Mouse (Mus musculus): ENCODE measurements at regions not wholly inside any gene's neighbourhood (a gene's known extent, or its start where the extent isn't known, plus 50 kb on each side); places are given as distances from the start of the nearest gene placed in this dataset.
A peak's percentile ranks its signal among the peaks of the same experiment; 100 is the strongest.

GRCm38 (mm10) chr16:24212702-24213101, 180.6 kb upstream of the Lpp start:
- no peak for DNase-seq

- DNase-seq: peak; percentile 24
Measured at GRCm38 (mm10) chr16:24211588-24211987, 181.7 kb upstream of the Lpp start.

- DNase-seq: no peak
Measured at GRCm38 (mm10) chr16:24208876-24209275, 184.4 kb upstream of the Lpp start.

GRCm38 (mm10) chr16:24208118-24208517, 185.2 kb upstream of the Lpp start:
- no peak for DNase-seq

GRCm38 (mm10) chr16:24207056-24207455, 186.3 kb upstream of the Lpp start:
- no peak for DNase-seq

GRCm38 (mm10) chr16:24206461-24206861, 186.8 kb upstream of the Lpp start:
- no peak for DNase-seq

- DNase-seq: no peak
Measured at GRCm38 (mm10) chr16:24205594-24205993, 187.7 kb upstream of the Lpp start.

GRCm38 (mm10) chr16:24204064-24204730, 189.1 kb upstream of the Lpp start:
- DNase-seq: no peak

GRCm38 (mm10) chr16:24202653-24203052, 190.7 kb upstream of the Lpp start:
- no peak for DNase-seq

- DNase-seq: no peak
Measured at GRCm38 (mm10) chr16:24201455-24201854, 191.9 kb upstream of the Lpp start.

- DNase-seq: no peak
Measured at GRCm38 (mm10) chr16:24200200-24200599, 193.1 kb upstream of the Lpp start.

GRCm38 (mm10) chr16:24199408-24200167, 193.7 kb upstream of the Lpp start:
- DNase-seq: no peak

- DNase-seq: no peak
Measured at GRCm38 (mm10) chr16:24198291-24198690, 195.0 kb upstream of the Lpp start.

- no peak for DNase-seq
Measured at GRCm38 (mm10) chr16:24197618-24198017, 195.7 kb upstream of the Lpp start.

- no peak for DNase-seq
Measured at GRCm38 (mm10) chr16:24193945-24194344, 199.4 kb upstream of the Lpp start.

GRCm38 (mm10) chr16:24193251-24193873, 199.9 kb upstream of the Lpp start:
- DNase-seq: no peak

- DNase-seq: peak; percentile 43
Measured at GRCm38 (mm10) chr16:24192013-24192412, 201.3 kb upstream of the Lpp start.

- DNase-seq: no peak
Measured at GRCm38 (mm10) chr16:24187131-24187530, 198.5 kb upstream of the Bcl6 start.

GRCm38 (mm10) chr16:24185989-24186388, 197.3 kb upstream of the Bcl6 start:
- DNase-seq: no peak

- DNase-seq: no peak
Measured at GRCm38 (mm10) chr16:24184846-24185245, 196.2 kb upstream of the Bcl6 start.

GRCm38 (mm10) chr16:24183216-24183615, 194.6 kb upstream of the Bcl6 start:
- no peak for DNase-seq

- DNase-seq: no peak
Measured at GRCm38 (mm10) chr16:24181388-24181787, 192.7 kb upstream of the Bcl6 start.

- no peak for DNase-seq
Measured at GRCm38 (mm10) chr16:24180666-24181065, 192.0 kb upstream of the Bcl6 start.

- DNase-seq: no peak
Measured at GRCm38 (mm10) chr16:24177564-24177963, 188.9 kb upstream of the Bcl6 start.

Measured in retina, postnatal 1 day (tissue).